Mouse (Mus musculus): ENCODE results near the gene Fadd. TPM values are rescaled to one million over a fixed set of nuclear protein-coding genes. Genes with fewer than 3 reads are reported as not detected.

Fadd gene
- polyA plus RNA-seq, 1 experiment from 2014 or later, result 4.4 TPM

DNA sequence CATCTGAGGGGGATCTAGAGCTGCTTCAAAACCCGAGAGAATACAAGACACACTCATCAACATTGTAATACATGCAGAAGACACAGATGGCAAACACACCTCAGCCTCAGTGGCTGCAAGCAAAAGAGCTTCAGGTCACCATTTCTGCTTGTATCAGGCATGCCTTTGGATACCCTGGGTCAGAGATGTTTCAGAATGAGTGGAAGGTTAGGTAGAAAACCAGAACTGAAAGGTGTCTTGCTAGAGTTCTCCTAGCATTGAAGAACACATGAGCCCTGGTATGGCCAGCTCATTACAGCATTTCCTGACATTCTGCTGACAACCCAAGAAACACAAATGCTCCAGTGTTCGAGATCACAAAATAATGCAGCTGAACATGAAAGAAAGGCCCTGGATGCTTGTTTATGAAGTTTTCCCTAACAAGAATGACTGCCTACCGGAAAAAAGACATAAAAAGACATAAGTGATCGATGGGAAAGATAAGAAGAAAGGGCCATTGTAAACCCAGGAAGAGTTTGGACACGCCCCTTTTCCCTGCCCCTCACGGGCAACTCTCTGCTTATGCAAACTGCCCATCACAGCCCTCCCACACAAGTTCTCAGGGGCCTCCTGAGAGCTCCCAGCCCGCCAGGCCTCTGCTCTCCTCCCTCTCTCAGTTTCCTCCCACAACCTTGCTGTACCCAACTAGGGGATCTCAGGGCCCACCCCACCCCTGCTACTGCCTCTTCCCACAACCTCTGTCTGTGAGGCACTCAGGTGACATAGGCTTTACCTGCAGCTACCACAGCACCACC is 50.5 kb downstream of the Fadd start:
- no peaks in the 10 kb centered on the region for H3K9me3 ChIP-seq (replicated peaks)
- H3K4me1 ChIP-seq (replicated peaks), result peaks cover 20% of the 10 kb centered on the region
- no peaks in the 10 kb centered on the region for H3K27me3 ChIP-seq
- H3K27ac ChIP-seq (replicated peaks), result no peak overlapping the region
- WGBS (ENCODE audit: insufficient replicate concordance), result 36% methylated on average over 7 of the region's 7 CpGs
- H3K9ac ChIP-seq, result no peak overlapping the region
- no peak overlapping the region for H3K4me3 ChIP-seq (replicated peaks)
- no peak for ATAC-seq (ENCODE audit: insufficient read depth)
- no peak overlapping the region for H3K4me2 ChIP-seq
- H3K36me3 ChIP-seq (replicated peaks), result no peaks in the 10 kb centered on the region

- Histone ChIP-seq H3K27me3 (no peaks in the 10 kb centered on the region), H3K27ac (replicated peaks) (no peak overlapping the region), H3K9me3 (replicated peaks) (no peaks in the 10 kb centered on the region), H3K9ac (no peak overlapping the region), H3K4me1 (replicated peaks) (peaks cover 26% of the 10 kb centered on the region), H3K4me2 (no peak overlapping the region), H3K4me3 (replicated peaks) (no peak overlapping the region), H3K36me3 (replicated peaks) (no peaks in the 10 kb centered on the region)
- no peak for ATAC-seq (ENCODE audit: insufficient read depth)
- 54% methylated on average over 3 of the region's 3 CpGs for WGBS (ENCODE audit: insufficient replicate concordance)
Measured at GRCm38 (mm10) chr7:144529851-144530250, 52.4 kb downstream of the Fadd start.

- H3K36me3 ChIP-seq (replicated peaks), result no peaks in the 10 kb centered on the region
- ATAC-seq (ENCODE audit: insufficient read depth), result no peak
- H3K9ac ChIP-seq, result no peak overlapping the region
- peaks cover 46% of the 10 kb centered on the region for H3K4me1 ChIP-seq (replicated peaks)
- no peak overlapping the region for H3K27ac ChIP-seq (replicated peaks)
- H3K9me3 ChIP-seq (replicated peaks), result no peaks in the 10 kb centered on the region
- no peaks in the 10 kb centered on the region for H3K27me3 ChIP-seq
- WGBS (ENCODE audit: insufficient replicate concordance), result 35% methylated on average over 1 of the region's 1 CpGs
- H3K4me2 ChIP-seq, result no peak overlapping the region
- no peak overlapping the region for H3K4me3 ChIP-seq (replicated peaks)
Measured at GRCm38 (mm10) chr7:144527723-144528221, 54.5 kb downstream of the Fadd start.

Other genes starting within 250 kb of the Fadd start
- gene Cttn, start 111.5 kb downstream of the Fadd start, polyA plus RNA-seq (2015; fragmentation: Nextera tagmentation; extraction: Ambion mirVana), result 32.9 and 35.8 TPM in 2 replicates
- 12.3 and 12.6 TPM in 2 replicates for gene Ppfia1, start 28.7 kb downstream of the Fadd start, polyA plus RNA-seq (2015; fragmentation: Nextera tagmentation; extraction: Ambion mirVana)
- 1.4 and 1.5 TPM in 2 replicates for gene Ano1, start 169.5 kb upstream of the Fadd start, polyA plus RNA-seq (2015; fragmentation: Nextera tagmentation; extraction: Ambion mirVana)